In the genomic region with DNA sequence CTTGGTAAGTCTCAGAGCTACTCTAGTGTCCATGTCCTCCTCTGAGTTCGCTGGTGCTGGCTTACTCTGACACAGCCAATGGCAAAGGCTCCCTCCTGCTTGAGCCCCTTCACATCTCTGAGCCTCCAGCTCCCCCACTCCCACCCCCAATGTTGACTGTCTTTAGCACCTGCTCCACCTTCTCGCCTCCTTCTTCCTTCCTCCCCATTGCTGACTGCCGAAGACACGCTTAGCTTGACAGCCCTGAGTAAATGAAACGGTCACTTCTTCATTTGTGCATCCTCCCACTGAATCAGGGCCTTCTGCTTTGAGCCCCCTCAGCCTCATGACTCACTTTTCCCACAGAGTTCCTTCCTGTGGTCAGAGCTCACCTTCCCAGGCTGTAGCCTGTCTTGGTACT, we compare ENCODE assay signal across 11 mouse cellular contexts. TPM values are rescaled to one million over a fixed set of nuclear protein-coding genes. Genes with fewer than 3 reads are reported as not detected.
DNase-seq lines count a peak whose midpoint lies in the region; ATAC-seq lines count a peak whose summit lies in the region.
"Had no signal": no experiment of that assay in that cellular context is flagged by ENCODE, and none has a peak within 500 bp of the region (broad histone marks: within the 10 kb centered on the region; RNA-seq: fewer than 3 reads in every experiment).

No protein-coding gene starts in this region.

- H3K4me2 ChIP-seq in forebrain, embryonic 14.5 days (ENCODE audit: low read length), result peak overlapping the region; percentile 95; the same call in 1 of the 2 replicates
- no peak overlapping the region for H3K4me2 ChIP-seq in forebrain, embryonic 13.5 days
- no peak overlapping the region for H3K4me2 ChIP-seq in midbrain, embryonic 11.5 days

- no peak overlapping the region for H3K27ac ChIP-seq in forebrain, embryonic 14.5 days (ENCODE audit: low read depth, low read length)
- no peak overlapping the region for H3K27ac ChIP-seq in forebrain, embryonic 13.5 days
- no peak overlapping the region for H3K27ac ChIP-seq in midbrain, embryonic 10.5 days (replicated peaks)
- no peak overlapping the region for H3K27ac ChIP-seq in midbrain, embryonic 11.5 days (ENCODE audit: low read depth, low read length)
- H3K27ac ChIP-seq: midbrain, embryonic 12.5 days had no signal

- no peaks in the 10 kb centered on the region for H3K9me3 ChIP-seq in forebrain, embryonic 14.5 days (replicated peaks; ENCODE audit: control insufficient read depth, low read length)
- no peaks in the 10 kb centered on the region for H3K9me3 ChIP-seq in forebrain, embryonic 13.5 days (replicated peaks)
- no peaks in the 10 kb centered on the region for H3K9me3 ChIP-seq in midbrain, embryonic 10.5 days (replicated peaks)
- no peaks in the 10 kb centered on the region for H3K9me3 ChIP-seq in midbrain, embryonic 11.5 days (ENCODE audit: control insufficient read depth, low read length)
- H3K9me3 ChIP-seq: midbrain, embryonic 12.5 days had no signal

- H3K9ac ChIP-seq in forebrain, embryonic 14.5 days (ENCODE audit: low read length), result no peak overlapping the region
- H3K9ac ChIP-seq in forebrain, embryonic 13.5 days, result no peak overlapping the region
- H3K9ac ChIP-seq in midbrain, embryonic 11.5 days (ENCODE audit: low read length), result no peak overlapping the region
- H3K9ac ChIP-seq: midbrain, embryonic 12.5 days had no signal

- peaks cover 11% of the 10 kb centered on the region; the same call in 1 of the 2 replicates for H3K4me1 ChIP-seq in forebrain, embryonic 14.5 days (ENCODE audit: control insufficient read depth, insufficient read depth, low read length)
- peaks cover 20% of the 10 kb centered on the region for H3K4me1 ChIP-seq in forebrain, embryonic 13.5 days
- peaks cover 28% of the 10 kb centered on the region for H3K4me1 ChIP-seq in midbrain, embryonic 10.5 days
- H3K4me1 ChIP-seq in midbrain, embryonic 11.5 days (ENCODE audit: control insufficient read depth, insufficient read depth, low read length), result peaks cover 3% of the 10 kb centered on the region; the same call in 1 of the 2 replicates

- no peak overlapping the region for H3K4me3 ChIP-seq in forebrain, embryonic 14.5 days (ENCODE audit: low read depth, low read length)
- no peak overlapping the region for H3K4me3 ChIP-seq in forebrain, embryonic 13.5 days
- H3K4me3 ChIP-seq in midbrain, embryonic 10.5 days, result 0 out of 2 replicates have a peak overlapping the region, but pooled peaks have one; percentile 75
- no peak overlapping the region for H3K4me3 ChIP-seq in midbrain, embryonic 11.5 days (ENCODE audit: low read depth, low read length)
- H3K4me3 ChIP-seq: midbrain, embryonic 12.5 days had no signal

- no peak for DNase-seq in forebrain, embryonic 14.5 days (ENCODE audit: low spot score)
- no peak for DNase-seq in midbrain, embryonic 10.5 days (ENCODE audit: low spot score)
- DNase-seq in midbrain, embryonic 11.5 days (ENCODE audit: low spot score, missing footprints), result no peak
- peak; percentile 72 for DNase-seq in thymus, postnatal 25 days
- DNase-seq in testis, postnatal 14 days (ENCODE audit: low spot score), result no peak
- DNase-seq in gastrocnemius, adult 8-10 months (ENCODE audit: low spot score in 2 of 2), result no peak
- DNase-seq: gastrocnemius, postnatal 25 days; layer of hippocampus, adult 9-11 months had no signal

- 75% methylated on average over 5 of the region's 5 CpGs for WGBS in forebrain, embryonic 14.5 days
- WGBS in forebrain, embryonic 13.5 days, result 77% methylated on average over 5 of the region's 5 CpGs
- 76% methylated on average over 5 of the region's 5 CpGs for WGBS in midbrain, embryonic 10.5 days
- 77% methylated on average over 5 of the region's 5 CpGs for WGBS in midbrain, embryonic 11.5 days

- no peaks in the 10 kb centered on the region for H3K36me3 ChIP-seq in forebrain, embryonic 14.5 days (ENCODE audit: control insufficient read depth, insufficient read depth, low read length)
- H3K36me3 ChIP-seq in forebrain, embryonic 13.5 days (ENCODE audit: poor library complexity, severe bottlenecking), result no peaks in the 10 kb centered on the region; the same call in 1 of the 2 replicates
- no peaks in the 10 kb centered on the region for H3K36me3 ChIP-seq in midbrain, embryonic 10.5 days
- H3K36me3 ChIP-seq in midbrain, embryonic 11.5 days (ENCODE audit: control insufficient read depth, insufficient read depth, low read length), result no peaks in the 10 kb centered on the region
- H3K36me3 ChIP-seq: midbrain, embryonic 12.5 days had no signal

- ATAC-seq in forebrain, embryonic 14.5 days, result no peak
- ATAC-seq in forebrain, embryonic 13.5 days, result no peak
- no peak for ATAC-seq in midbrain, embryonic 11.5 days (ENCODE audit: low FRiP score)
- ATAC-seq in megakaryocyte, adult 5-6 weeks (ENCODE audit: poor library complexity, severe bottlenecking), result peak; percentile 13; the same call in 1 of the 2 replicates

- 0 out of 2 replicates have a peak, but pooled peaks cover 2% of the 10 kb centered on the region for H3K27me3 ChIP-seq in forebrain, embryonic 14.5 days (replicated peaks; ENCODE audit: control insufficient read depth, insufficient read depth, low read length)
- peaks cover 32% of the 10 kb centered on the region for H3K27me3 ChIP-seq in forebrain, embryonic 13.5 days
- H3K27me3 ChIP-seq in midbrain, embryonic 10.5 days (ENCODE audit: low read depth, poor library complexity, severe bottlenecking), result peaks cover 55% of the 10 kb centered on the region
- peaks cover 5% of the 10 kb centered on the region; the same call in 1 of the 2 replicates for H3K27me3 ChIP-seq in midbrain, embryonic 11.5 days (ENCODE audit: control insufficient read depth, insufficient read depth, low read length)

RNA-seq across cellular contexts. Expression of gene Tm6sf1, which starts 2.2 kb away (rescaled TPM):
- 8.4 and 10.7 TPM in 2 replicates for polyA plus RNA-seq in forebrain, embryonic 14.5 days (2014; fragmentation: Nextera tagmentation; extraction: Ambion mirVana)
- 7.2 and 8.8 TPM in 2 replicates for polyA plus RNA-seq in forebrain, embryonic 13.5 days (2015; fragmentation: Nextera tagmentation; extraction: Ambion mirVana)
- 12.6 and 15.8 TPM in 2 replicates for polyA plus RNA-seq in midbrain, embryonic 10.5 days (2016; fragmentation: Nextera tagmentation; extraction: Ambion mirVana)
- polyA plus RNA-seq in midbrain, embryonic 11.5 days (2014; fragmentation: Nextera tagmentation; extraction: Ambion mirVana), result 13.1 and 13.4 TPM in 2 replicates
- 228 and 275 TPM in 2 replicates for total RNA-seq in megakaryocyte, adult 5-6 weeks (2015)
- 275 and 308 TPM in 2 replicates for total RNA-seq in megakaryocyte, adult 5-6 weeks (2017)
- 1 to 10 TPM; 3.5 to 5.0 (median 4.4) TPM for total RNA-seq in gastrocnemius, adult 8-10 months (2022)

RNA-seq across cellular contexts. Expression of gene Gm10160, which starts 5.4 kb away (rescaled TPM):
- polyA plus RNA-seq in forebrain, embryonic 14.5 days (2014; fragmentation: Nextera tagmentation; extraction: Ambion mirVana), result not detected in 2 replicates
- polyA plus RNA-seq in forebrain, embryonic 13.5 days (2015; fragmentation: Nextera tagmentation; extraction: Ambion mirVana), result not detected in 2 replicates
- not detected in 2 replicates for polyA plus RNA-seq in midbrain, embryonic 10.5 days (2016; fragmentation: Nextera tagmentation; extraction: Ambion mirVana)
- polyA plus RNA-seq in midbrain, embryonic 11.5 days (2014; fragmentation: Nextera tagmentation; extraction: Ambion mirVana), result not detected in 2 replicates
- not detected in 2 replicates for total RNA-seq in megakaryocyte, adult 5-6 weeks (2015)
- total RNA-seq in megakaryocyte, adult 5-6 weeks (2017), result not detected in 2 replicates
- not detected for total RNA-seq in gastrocnemius, adult 8-10 months (2022)
- total RNA-seq: gastrocnemius, postnatal 25 days had no signal
- polyA plus RNA-seq: midbrain, embryonic 12.5 days had no signal

RNA-seq across cellular contexts. Expression of gene Btbd1, which starts 31.8 kb away (rescaled TPM):
- 103 and 114 TPM in 2 replicates for polyA plus RNA-seq in forebrain, embryonic 14.5 days (2014; fragmentation: Nextera tagmentation; extraction: Ambion mirVana)
- polyA plus RNA-seq in forebrain, embryonic 13.5 days (2015; fragmentation: Nextera tagmentation; extraction: Ambion mirVana), result 86.0 and 86.9 TPM in 2 replicates
- polyA plus RNA-seq in midbrain, embryonic 10.5 days (2016; fragmentation: Nextera tagmentation; extraction: Ambion mirVana), result 66.3 and 70.3 TPM in 2 replicates
- polyA plus RNA-seq in midbrain, embryonic 11.5 days (2014; fragmentation: Nextera tagmentation; extraction: Ambion mirVana), result 102 and 106 TPM in 2 replicates
- total RNA-seq in megakaryocyte, adult 5-6 weeks (2015), result 49.7 and 59.4 TPM in 2 replicates
- 110 and 111 TPM in 2 replicates for total RNA-seq in megakaryocyte, adult 5-6 weeks (2017)
- 100 to 1,000 TPM; 148 to 159 (median 152) TPM for total RNA-seq in gastrocnemius, adult 8-10 months (2022)
